Mouse (Mus musculus) lung, embryonic 15.5 days (tissue): ENCODE measurements around the gene Fcor. TPM values are rescaled to one million over a fixed set of nuclear protein-coding genes. Genes with fewer than 3 reads are reported as not detected.

Source experiments
- ATAC-seq: fragments of 200-750 bp; cut with Nextera tagmentation; 2 replicates; pipeline ENCODE4 v1.8.0; 2017; ENCODE audit warnings: moderate number of reproducible peaks, borderline replicate concordance; ENCODE audit not compliant: low FRiP score, low TSS enrichment; ENCODE audit errors: extremely low read depth
- H3K27ac ChIP-seq: fragments of 300-500 bp; sonication (generic); 2 replicates; pipeline ENCODE4 v1.5.1; 2015; ENCODE audit warnings: moderate library complexity, mild to moderate bottlenecking, inconsistent platforms
- H3K27me3 ChIP-seq: fragments of 300-500 bp; sonication (generic); 2 replicates; pipeline ENCODE4 v1.6.1; 2015; ENCODE audit warnings: inconsistent platforms
- H3K36me3 ChIP-seq: fragments of 300-500 bp; sonication (generic); 2 replicates; pipeline ENCODE4 v1.6.1; 2015; ENCODE audit warnings: inconsistent platforms
- H3K4me1 ChIP-seq: fragments of 300-500 bp; sonication (generic); 2 replicates; pipeline ENCODE4 v1.6.1; 2015; ENCODE audit warnings: inconsistent platforms
- H3K4me2 ChIP-seq: fragments of 300-500 bp; sonication (generic); 2 replicates; pipeline ENCODE4 v1.6.1; 2015; ENCODE audit warnings: inconsistent platforms, mild to moderate bottlenecking, moderate library complexity
- H3K4me3 ChIP-seq: fragments of 300-500 bp; sonication (generic); 2 replicates; pipeline ENCODE4 v1.5.1; 2015; ENCODE audit warnings: mild to moderate bottlenecking, inconsistent platforms
- H3K9ac ChIP-seq: fragments of 300-500 bp; sonication (generic); 2 replicates; pipeline ENCODE4 v1.6.1; 2015; ENCODE audit warnings: inconsistent platforms
- H3K9me3 ChIP-seq: fragments of 300-500 bp; sonication (generic); 2 replicates; pipeline ENCODE4 v1.6.1; 2016; ENCODE audit warnings: inconsistent platforms
- WGBS: fragments of 180-500 bp; shearing (Covaris S2); methylation state at CpG from one replicate; pipeline ENCODE4 v1.1.7; 2015; 5-methylcytosine and 5-hydroxymethylcytosine counted together
- polyA plus RNA-seq: library from polyadenylated mRNA; unstranded; fragments of >200 nt; fragmentation: Nextera tagmentation; extraction: Ambion mirVana; gene quantifications from 2 replicates; pipeline ENCODE4 v1.2.1, GENCODE M21; 2015

Fcor gene
- polyA plus RNA-seq, result 6.8 and 8.2 TPM in 2 replicates

GRCm38 (mm10) chr8:3671980-3672491, at the start of gene Fcor:
Gene Fcor (minus strand): TSS chr8:3672362.
- peak within 1 kb of the TSS; percentile 54; the same call in 1 of the 2 replicates for H3K27ac ChIP-seq

DNA sequence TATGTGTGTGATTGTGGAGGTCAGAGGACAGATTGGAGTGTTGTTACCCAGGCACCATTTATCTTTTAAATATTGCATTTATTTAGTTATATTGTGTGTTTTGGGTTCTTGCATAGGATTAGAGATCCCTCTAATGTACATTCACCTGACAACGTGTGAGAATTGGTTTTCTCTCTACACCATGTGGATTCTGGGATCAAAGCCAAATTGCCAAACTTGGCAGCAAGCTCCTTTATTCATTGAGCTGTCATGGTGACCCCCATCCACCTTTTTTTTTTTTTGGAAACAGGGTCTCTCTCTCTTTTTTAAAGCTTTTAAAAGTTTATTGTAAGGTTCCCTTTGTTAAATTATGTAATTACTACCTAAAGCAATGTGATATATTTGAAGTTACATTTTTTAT, 48.9 kb upstream of the Fcor start:
- Histone ChIP-seq H3K9ac (no peak overlapping the region), H3K4me1 (no peaks in the 10 kb centered on the region), H3K27me3 (no peaks in the 10 kb centered on the region), H3K27ac (no peak overlapping the region), H3K9me3 (no peaks in the 10 kb centered on the region), H3K4me3 (no peak overlapping the region), H3K36me3 (no peaks in the 10 kb centered on the region), H3K4me2 (no peak overlapping the region)
- 26% methylated on average over 1 of the region's 1 CpGs for WGBS
- no peak for ATAC-seq

More at GRCm38 (mm10) chr8:3671980-3672491, at the start of gene Fcor:
- H3K9me3 ChIP-seq, result no peaks in the 10 kb centered on the region
- peak; percentile 88 for ATAC-seq
- H3K4me3 ChIP-seq, result peak within 1 kb of the TSS; percentile 61
- H3K9ac ChIP-seq, result peak within 1 kb of the TSS; percentile 59
- H3K4me2 ChIP-seq, result peak within 1 kb of the TSS; percentile 67
- WGBS, result under 1% methylated on average over 23 of the region's 23 CpGs
- H3K27me3 ChIP-seq, result no peaks in the 10 kb centered on the region
- no peaks in the 10 kb centered on the region for H3K36me3 ChIP-seq
- peaks cover 12% of the 10 kb centered on the region; the same call in 1 of the 2 replicates for H3K4me1 ChIP-seq

GRCm38 (mm10) chr8:3720551-3720950, 48.4 kb upstream of the Fcor start, which contains the start of gene Clec4g:
Gene Clec4g (minus strand): TSS chr8:3720651.
- Histone ChIP-seq H3K27ac (no peak within 1 kb of the TSS), H3K4me3 (no peak within 1 kb of the TSS), H3K9ac (no peak within 1 kb of the TSS), H3K4me2 (no peak within 1 kb of the TSS), H3K36me3 (no peaks in the 10 kb centered on the region), H3K27me3 (no peaks in the 10 kb centered on the region), H3K4me1 (no peaks in the 10 kb centered on the region), H3K9me3 (no peaks in the 10 kb centered on the region)
- 57% methylated on average over 5 of the region's 5 CpGs for WGBS
- no peak for ATAC-seq

- H3K9me3 ChIP-seq, result no peaks in the 10 kb centered on the region
- H3K36me3 ChIP-seq, result no peaks in the 10 kb centered on the region
- WGBS, result 12% methylated on average over 14 of the region's 14 CpGs
- H3K27ac ChIP-seq, result no peak overlapping the region
- no peak overlapping the region for H3K4me3 ChIP-seq
- H3K4me1 ChIP-seq, result no peaks in the 10 kb centered on the region
- no peak overlapping the region for H3K9ac ChIP-seq
- no peak overlapping the region for H3K4me2 ChIP-seq
- ATAC-seq, result peak; percentile 43; the same call in 1 of the 2 replicates
- no peaks in the 10 kb centered on the region for H3K27me3 ChIP-seq
Measured at GRCm38 (mm10) chr8:3718559-3718958, 46.4 kb upstream of the Fcor start.

DNA sequence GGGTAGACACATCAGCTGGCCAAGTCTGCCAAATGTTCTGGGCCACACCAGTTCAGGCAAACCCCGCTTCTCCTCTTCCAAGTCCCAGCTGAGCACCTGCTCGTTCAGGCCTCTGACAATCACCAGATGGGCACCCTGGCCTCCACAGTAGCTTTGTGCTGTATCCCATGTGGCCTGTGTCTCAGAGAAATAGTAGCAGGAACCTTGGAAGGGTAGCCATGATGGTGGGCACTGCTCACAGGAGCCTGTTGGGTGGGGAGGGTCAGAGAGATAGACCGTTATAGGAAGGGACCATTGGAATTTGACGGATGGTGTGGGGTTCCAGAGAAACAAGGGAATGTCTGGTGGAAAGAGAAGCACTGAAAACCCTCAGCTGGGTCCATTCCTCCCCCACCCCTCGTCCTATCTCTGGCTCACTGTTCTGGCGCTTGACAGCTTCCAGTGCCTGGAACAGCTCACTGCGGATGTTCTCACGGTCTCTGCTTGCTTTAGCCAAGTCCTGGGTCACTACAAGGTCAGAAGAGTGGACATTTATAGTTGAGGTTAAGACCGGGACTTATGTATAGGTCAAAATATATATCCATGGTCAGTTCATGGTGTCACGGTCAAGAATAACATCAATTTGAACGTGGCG, 45.3 kb upstream of the Fcor start:
- WGBS, result 67% methylated on average over 12 of the region's 12 CpGs

DNA sequence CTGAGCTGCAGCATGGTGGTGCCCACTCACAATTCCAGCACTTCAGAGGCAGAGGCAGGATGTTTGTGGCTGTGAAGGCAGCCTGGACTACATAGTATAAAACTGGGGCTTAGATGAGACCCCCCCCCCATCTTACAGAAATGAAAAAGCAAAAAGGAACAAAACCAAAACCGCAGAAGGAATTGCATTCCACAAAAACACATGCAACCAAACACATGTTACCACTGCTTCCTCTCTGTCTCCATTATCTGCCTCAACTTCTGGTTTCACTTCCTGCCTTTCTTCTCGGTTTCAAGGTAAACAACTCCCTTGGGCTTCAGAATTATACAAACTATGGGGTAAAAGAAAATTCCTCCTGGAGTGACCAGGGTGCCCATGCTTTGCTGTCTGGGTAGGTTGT, 39.5 kb upstream of the Fcor start:
- ATAC-seq, result no peak
- H3K27ac ChIP-seq, result no peak overlapping the region
- no peaks in the 10 kb centered on the region for H3K9me3 ChIP-seq
- WGBS, result 32% methylated on average over 2 of the region's 2 CpGs
- H3K9ac ChIP-seq, result no peak overlapping the region
- no peak overlapping the region for H3K4me3 ChIP-seq
- H3K4me2 ChIP-seq, result no peak overlapping the region
- H3K27me3 ChIP-seq, result no peaks in the 10 kb centered on the region
- no peaks in the 10 kb centered on the region for H3K36me3 ChIP-seq
- no peaks in the 10 kb centered on the region for H3K4me1 ChIP-seq

More for the DNA sequence above, 45.3 kb upstream of the Fcor start:
- H3K27me3 ChIP-seq, result no peaks in the 10 kb centered on the region
- H3K4me3 ChIP-seq, result no peak overlapping the region
- H3K9ac ChIP-seq, result no peak overlapping the region
- no peaks in the 10 kb centered on the region for H3K9me3 ChIP-seq
- no peaks in the 10 kb centered on the region for H3K4me1 ChIP-seq
- no peak overlapping the region for H3K4me2 ChIP-seq
- H3K27ac ChIP-seq, result no peak overlapping the region
- H3K36me3 ChIP-seq, result no peaks in the 10 kb centered on the region
- ATAC-seq, result no peak

GRCm38 (mm10) chr8:3710312-3710711, 38.1 kb upstream of the Fcor start:
- Histone ChIP-seq H3K9me3 (no peaks in the 10 kb centered on the region), H3K36me3 (no peaks in the 10 kb centered on the region), H3K4me2 (no peak overlapping the region), H3K27ac (no peak overlapping the region), H3K4me3 (no peak overlapping the region), H3K9ac (no peak overlapping the region), H3K4me1 (no peaks in the 10 kb centered on the region), H3K27me3 (no peaks in the 10 kb centered on the region)
- 78% methylated on average over 3 of the region's 3 CpGs for WGBS
- ATAC-seq, result no peak

GRCm38 (mm10) chr8:3707611-3708010, 35.4 kb upstream of the Fcor start:
- Histone ChIP-seq H3K4me1 (no peaks in the 10 kb centered on the region), H3K4me3 (no peak overlapping the region), H3K27me3 (no peaks in the 10 kb centered on the region), H3K4me2 (no peak overlapping the region), H3K9ac (no peak overlapping the region), H3K36me3 (no peaks in the 10 kb centered on the region), H3K9me3 (no peaks in the 10 kb centered on the region), H3K27ac (no peak overlapping the region)
- WGBS, result 55% methylated on average over 7 of the region's 7 CpGs
- ATAC-seq, result no peak

- 51% methylated on average over 4 of the region's 4 CpGs for WGBS
- no peak for ATAC-seq
- H3K4me3 ChIP-seq, result no peak overlapping the region
Measured at GRCm38 (mm10) chr8:3705711-3706110, 33.5 kb upstream of the Fcor start.

DNA sequence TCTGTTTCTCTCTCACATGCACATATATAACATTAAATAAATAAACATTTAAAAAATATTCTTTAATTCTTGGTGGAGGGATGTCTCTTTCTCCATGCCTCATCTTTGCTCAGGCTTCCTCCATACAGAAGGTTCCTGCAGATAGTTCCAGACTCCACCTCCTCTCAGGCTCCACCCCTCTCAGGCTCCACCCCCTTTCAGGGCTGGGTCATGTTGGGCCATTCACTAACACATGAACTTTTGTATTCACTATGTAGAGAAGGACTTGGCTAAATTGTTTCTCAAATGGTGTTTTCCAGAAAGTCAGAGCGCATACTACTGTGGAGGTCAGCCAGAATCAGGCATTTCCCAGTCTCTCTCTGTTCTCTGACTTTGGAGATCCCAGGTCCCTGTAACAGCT, 29.3 kb upstream of the Fcor start:
- ATAC-seq, result no peak
- WGBS, result 86% methylated on average over 1 of the region's 1 CpGs

More at GRCm38 (mm10) chr8:3705711-3706110, 33.5 kb upstream of the Fcor start:
- no peaks in the 10 kb centered on the region for H3K4me1 ChIP-seq
- H3K36me3 ChIP-seq, result no peaks in the 10 kb centered on the region
- H3K27ac ChIP-seq, result no peak overlapping the region
- no peak overlapping the region for H3K9ac ChIP-seq
- no peak overlapping the region for H3K4me2 ChIP-seq
- H3K27me3 ChIP-seq, result no peaks in the 10 kb centered on the region
- no peaks in the 10 kb centered on the region for H3K9me3 ChIP-seq

GRCm38 (mm10) chr8:3694121-3694520, 22.0 kb upstream of the Fcor start, which contains the start of gene Fcer2a:
Gene Fcer2a (minus strand): TSS chr8:3694175.
- no peak for ATAC-seq
- WGBS, result 81% methylated on average over 3 of the region's 3 CpGs

More for the DNA sequence above, 29.3 kb upstream of the Fcor start:
- Histone ChIP-seq H3K27ac (no peak overlapping the region), H3K4me3 (no peak overlapping the region), H3K4me2 (no peak overlapping the region), H3K9ac (no peak overlapping the region), H3K36me3 (no peaks in the 10 kb centered on the region), H3K9me3 (no peaks in the 10 kb centered on the region), H3K27me3 (no peaks in the 10 kb centered on the region), H3K4me1 (no peaks in the 10 kb centered on the region)

DNA sequence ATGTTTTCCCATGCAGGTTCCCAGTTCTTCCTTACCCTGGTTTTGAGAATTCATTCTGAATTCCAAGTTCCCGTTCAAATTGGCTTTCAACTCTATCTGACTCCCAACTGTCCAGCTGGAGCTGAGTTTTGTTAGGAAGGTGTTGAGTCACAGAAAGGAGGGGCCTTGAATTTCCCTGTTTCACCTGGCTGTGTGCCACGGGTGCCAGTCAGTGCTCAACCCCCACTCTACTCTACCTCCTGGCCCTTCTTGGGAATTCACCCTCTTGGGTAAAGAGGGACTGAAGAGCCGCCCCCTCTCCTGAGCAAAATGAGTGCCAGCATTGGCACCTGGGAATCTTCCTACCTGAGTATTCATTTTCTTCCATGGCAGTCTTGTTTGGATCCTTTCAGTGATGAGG, 18.6 kb upstream of the Fcor start:
- ATAC-seq, result no peak; the same call in 1 of the 2 replicates
- no peaks in the 10 kb centered on the region for H3K9me3 ChIP-seq
- no peak overlapping the region for H3K9ac ChIP-seq
- H3K4me3 ChIP-seq, result no peak overlapping the region
- no peak overlapping the region for H3K27ac ChIP-seq
- WGBS, result 58% methylated on average over 3 of the region's 3 CpGs
- no peaks in the 10 kb centered on the region for H3K36me3 ChIP-seq
- H3K27me3 ChIP-seq, result no peaks in the 10 kb centered on the region
- H3K4me1 ChIP-seq, result no peaks in the 10 kb centered on the region
- no peak overlapping the region for H3K4me2 ChIP-seq

More at GRCm38 (mm10) chr8:3694121-3694520, 22.0 kb upstream of the Fcor start, which contains the start of gene Fcer2a:
- Histone ChIP-seq H3K27ac (no peak within 1 kb of the TSS), H3K27me3 (no peaks in the 10 kb centered on the region), H3K9me3 (no peaks in the 10 kb centered on the region), H3K36me3 (no peaks in the 10 kb centered on the region), H3K9ac (no peak within 1 kb of the TSS), H3K4me2 (no peak within 1 kb of the TSS), H3K4me3 (no peak within 1 kb of the TSS), H3K4me1 (no peaks in the 10 kb centered on the region)
